Mouse (Mus musculus): ENCODE results near the gene Bcat2.

GRCm38 (mm10) chr7:45637710-45638109, 67.8 kb downstream of the Bcat2 start:
- TF ChIP-seq RAD21 (IDR thresholded peaks at IDR 0.05; ENCODE audit: low read depth, low read length) (no peak), CTCF (conservative IDR thresholded peaks at IDR 0.05 in 1 of 2, IDR thresholded peaks at IDR 0.05 in 1 of 2; ENCODE audit: low read depth in 2 of 2, low read length in 2 of 2) (no peak), E2F4 (IDR thresholded peaks at IDR 0.05; ENCODE audit: insufficient replicate concordance, low read depth, low read length) (no peak), RCOR1 (conservative IDR thresholded peaks at IDR 0.05; ENCODE audit: low read depth, low read length) (no peak), TBP (conservative IDR thresholded peaks at IDR 0.05; ENCODE audit: low read depth, low read length) (no peak), JUN (IDR thresholded peaks at IDR 0.05; ENCODE audit: insufficient read depth, low read depth, low read length) (no peak), ELF1 (IDR thresholded peaks at IDR 0.05; ENCODE audit: low read depth, low read length) (no peak), TCF12 (IDR thresholded peaks at IDR 0.05; ENCODE audit: low read depth, low read length) (peak; percentile 39; the same call in 1 of the 2 replicates), NELFE (IDR thresholded peaks at IDR 0.05; ENCODE audit: low read depth, low read length) (no peak), GABPA (IDR thresholded peaks at IDR 0.05; ENCODE audit: insufficient replicate concordance, low read depth, low read length) (no peak), POLR2A (IDR thresholded peaks at IDR 0.05; ENCODE audit: low read depth, low read length) (no peak), SIN3A (IDR thresholded peaks at IDR 0.05; ENCODE audit: low read length) (no peak)
